Mouse (Mus musculus): ENCODE data around the gene Prph.
"Not testable (repeated sequence)": the region's sequence is repeated elsewhere in the genome, so short reads cannot be mapped to it uniquely, and the experiment has no call there.

Gene Prph

GRCm38 (mm10) chr15:99033498-99034270 is 21.3 kb upstream of the Prph start:
- no peak for DNase-seq (ENCODE audit: low read depth)

GRCm38 (mm10) chr15:99035431-99035830 is 19.5 kb upstream of the Prph start:
- no peak for DNase-seq (ENCODE audit: low read depth)

- DNase-seq (ENCODE audit: low read depth) = no peak
These were observed 18.6 kb upstream of the Prph start for GRCm38 (mm10) chr15:99036249-99036905.

GRCm38 (mm10) chr15:99038025-99038424 is 16.9 kb upstream of the Prph start:
- no peak for DNase-seq (ENCODE audit: low read depth)

- DNase-seq (ENCODE audit: low read depth) = no peak
These were observed 16.2 kb upstream of the Prph start for GRCm38 (mm10) chr15:99038797-99039196.

- no peak for DNase-seq (ENCODE audit: low read depth)
These were observed 15.7 kb upstream of the Prph start for GRCm38 (mm10) chr15:99039306-99039705.

GRCm38 (mm10) chr15:99039996-99040919 is 14.7 kb upstream of the Prph start:
- no peak for DNase-seq (ENCODE audit: low read depth)

GRCm38 (mm10) chr15:99040920-99041856 is 13.8 kb upstream of the Prph start:
- no peak for DNase-seq (ENCODE audit: low read depth)

GRCm38 (mm10) chr15:99042334-99042733 is 12.6 kb upstream of the Prph start:
- DNase-seq (ENCODE audit: low read depth) = no peak

- DNase-seq (ENCODE audit: low read depth) = no peak
These were observed 10.1 kb upstream of the Prph start for GRCm38 (mm10) chr15:99044854-99045253.

- not testable (repeated sequence) for DNase-seq (ENCODE audit: low read depth)
These were observed 9.2 kb upstream of the Prph start for GRCm38 (mm10) chr15:99045734-99046133.

- peak; percentile 83 for DNase-seq (ENCODE audit: low read depth)
These were observed 5.3 kb upstream of the Prph start for GRCm38 (mm10) chr15:99049473-99050253.

GRCm38 (mm10) chr15:99053373-99053772 is 1.6 kb upstream of the Prph start:
- DNase-seq (ENCODE audit: low read depth) = no peak

- DNase-seq (ENCODE audit: low read depth) = peak; percentile 40
These were observed 562 bp downstream of the Prph start for GRCm38 (mm10) chr15:99055511-99055961.

GRCm38 (mm10) chr15:99056332-99056731 is 1.4 kb downstream of the Prph start:
- DNase-seq (ENCODE audit: low read depth) = peak; percentile 78

- peak; percentile 59 for DNase-seq (ENCODE audit: low read depth)
These were observed 10.7 kb downstream of the Prph start for GRCm38 (mm10) chr15:99065557-99066165.

- no peak for DNase-seq (ENCODE audit: low read depth)
These were observed 17.0 kb downstream of the Prph start for GRCm38 (mm10) chr15:99071988-99072387.

GRCm38 (mm10) chr15:99074019-99074599 is 19.1 kb downstream of the Prph start, which contains the start of gene Troap:
TSS of gene Troap (plus strand) at chr15:99074575.
- no peak for DNase-seq (ENCODE audit: low read depth)

- peak; percentile 96 for DNase-seq (ENCODE audit: low read depth)
These were observed 19.8 kb downstream of the Prph start for GRCm38 (mm10) chr15:99074600-99075333.

Data from naive thymus-derived CD4-positive, alpha-beta T cell, adult 2 months (primary cell).